Mouse (Mus musculus) cerebellum, adult (tissue): ENCODE measurements at regions not wholly inside any gene's neighbourhood (a gene's known extent, or its start where the extent isn't known, plus 50 kb on each side); places are given as distances from the start of the nearest gene placed in this dataset.

Source experiments
- ATAC-seq: cut with Nextera tagmentation; 2 replicates; pipeline ENCODE4 v1.9.2; 2017; ENCODE audit warnings: mild to moderate bottlenecking, moderate library complexity, mixed read lengths; ENCODE audit not compliant: insufficient number of reproducible peaks, low FRiP score, low TSS enrichment

- ATAC-seq: no peak
Observed at GRCm38 (mm10) chr4:39833634-39834033, 309.2 kb upstream of the Aco1 start.
